Mouse (Mus musculus) forebrain, embryonic 10.5 days (tissue): ENCODE measurements at regions not wholly inside any gene's neighbourhood (a gene's known extent, or its start where the extent isn't known, plus 50 kb on each side); places are given as distances from the start of the nearest gene placed in this dataset.

Experiments
- DNase-seq: peaks from one replicate; pipeline ENCODE4 v3.0.0-alpha.2; 2017; ENCODE audit warnings: low spot score; ENCODE audit errors: extremely low spot score
- H3K27ac ChIP-seq: fragments of 300-500 bp; sonication (generic); 2 replicates; pipeline ENCODE4 v1.5.1; 2016; ENCODE audit warnings: mild to moderate bottlenecking
- H3K27me3 ChIP-seq: fragments of 300-500 bp; sonication (generic); 2 replicates; pipeline ENCODE4 v1.6.1; 2016; ENCODE audit warnings: mild to moderate bottlenecking; ENCODE audit not compliant: poor library complexity, severe bottlenecking
- H3K36me3 ChIP-seq: fragments of 300-500 bp; sonication (generic); replicated peaks from 2 replicates; pipeline ENCODE4 v1.6.1; 2016; ENCODE audit warnings: mild to moderate bottlenecking, moderate library complexity
- H3K4me1 ChIP-seq: fragments of 300-500 bp; sonication (generic); 2 replicates; pipeline ENCODE4 v1.6.1; 2016
- H3K4me3 ChIP-seq: fragments of 300-500 bp; sonication (generic); 2 replicates; pipeline ENCODE4 v1.5.1; 2016; ENCODE audit warnings: mild to moderate bottlenecking, moderate library complexity
- H3K9me3 ChIP-seq: fragments of 300-500 bp; sonication (generic); 2 replicates; pipeline ENCODE4 v1.6.1; 2016; ENCODE audit warnings: mild to moderate bottlenecking, moderate library complexity
- WGBS: fragments of 180-500 bp; shearing (Covaris S2); methylation state at CpG from one replicate; pipeline ENCODE4 v1.1.7; 2016; 5-methylcytosine and 5-hydroxymethylcytosine counted together

DNA sequence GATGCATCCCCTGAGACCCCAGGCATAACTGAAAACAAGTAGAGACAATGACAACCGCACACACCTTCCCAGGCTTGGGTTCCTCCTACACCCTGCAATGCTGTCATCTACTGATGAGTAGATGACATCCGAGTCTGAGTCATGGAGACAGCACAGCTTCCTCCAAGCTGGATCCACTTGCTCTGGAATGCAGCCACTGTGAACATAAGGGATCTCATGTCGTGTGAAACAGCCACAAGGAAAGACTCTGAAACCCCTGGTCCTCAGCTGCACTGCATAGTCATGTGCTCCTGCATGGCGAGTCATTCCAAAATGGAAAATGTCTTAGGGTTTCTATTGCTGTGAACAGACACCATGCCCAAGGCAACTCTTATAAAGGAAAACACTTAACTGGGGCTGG lies 305.2 kb upstream of the Zfp64 start:
- Histone ChIP-seq H3K4me1 (no peaks in the 10 kb centered on the region), H3K36me3 (no peaks in the 10 kb centered on the region), H3K4me3 (no peak overlapping the region), H3K27ac (no peak overlapping the region), H3K9me3 (no peaks in the 10 kb centered on the region), H3K27me3 (no peaks in the 10 kb centered on the region)
- no peak for DNase-seq
- 88% methylated on average over 4 of the region's 4 CpGs for WGBS

GRCm38 (mm10) chr2:169244572-169244971 lies 289.2 kb upstream of the Zfp64 start:
- DNase-seq: no peak
- Histone ChIP-seq H3K27ac (no peak overlapping the region), H3K36me3 (no peaks in the 10 kb centered on the region), H3K4me3 (no peak overlapping the region), H3K4me1 (no peaks in the 10 kb centered on the region), H3K9me3 (0 out of 2 replicates have a peak, but pooled peaks cover 4% of the 10 kb centered on the region), H3K27me3 (no peaks in the 10 kb centered on the region)

DNA sequence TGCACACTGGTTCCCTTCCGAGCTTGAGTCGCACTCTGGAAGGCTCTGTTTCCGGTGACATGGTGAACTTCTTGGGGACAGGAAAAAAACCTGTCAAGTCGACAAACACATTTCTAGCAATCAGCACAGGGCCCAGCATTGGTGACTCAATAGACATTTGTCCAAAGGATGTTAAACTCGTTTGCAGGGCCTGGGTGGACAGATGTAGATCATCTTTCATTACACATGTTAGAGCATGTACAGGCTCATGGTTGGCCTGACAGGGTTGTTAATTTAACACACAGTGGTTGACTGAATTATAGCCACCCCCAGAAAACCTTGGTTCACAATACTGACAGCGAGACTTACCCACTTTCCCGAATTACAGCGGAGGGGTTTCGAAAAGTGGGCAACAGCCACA lies 288.6 kb upstream of the Zfp64 start:
- Histone ChIP-seq H3K9me3 (0 out of 2 replicates have a peak, but pooled peaks cover 4% of the 10 kb centered on the region), H3K27ac (no peak overlapping the region), H3K4me3 (no peak overlapping the region), H3K36me3 (no peaks in the 10 kb centered on the region), H3K4me1 (no peaks in the 10 kb centered on the region), H3K27me3 (no peaks in the 10 kb centered on the region)
- WGBS: 92% methylated on average over 9 of the region's 9 CpGs
- no peak for DNase-seq

DNA sequence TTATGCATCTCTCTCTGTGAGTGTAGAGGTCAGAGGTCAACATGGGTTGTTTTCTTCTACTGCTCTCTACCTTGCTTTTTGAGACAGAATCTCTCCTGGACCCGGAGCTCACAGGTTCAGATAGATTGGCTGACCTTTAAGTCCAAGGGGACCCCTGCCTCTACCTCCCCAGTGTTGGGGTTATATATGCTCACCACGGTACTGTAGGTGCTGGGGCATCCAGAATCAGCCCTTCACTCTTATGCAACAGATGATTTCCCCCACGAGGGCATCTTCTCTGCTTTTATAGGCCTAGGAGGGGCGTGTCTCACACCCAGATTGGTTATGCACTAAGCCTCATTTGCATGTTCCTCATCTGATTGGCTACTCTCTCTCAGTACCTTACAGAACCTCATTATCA lies 282.5 kb upstream of the Zfp64 start:
- Histone ChIP-seq H3K27me3 (no peaks in the 10 kb centered on the region), H3K4me3 (no peak overlapping the region), H3K27ac (no peak overlapping the region), H3K4me1 (no peaks in the 10 kb centered on the region), H3K36me3 (no peaks in the 10 kb centered on the region), H3K9me3 (no peaks in the 10 kb centered on the region)
- DNase-seq: no peak
- 90% methylated on average over 4 of the region's 4 CpGs for WGBS

DNA sequence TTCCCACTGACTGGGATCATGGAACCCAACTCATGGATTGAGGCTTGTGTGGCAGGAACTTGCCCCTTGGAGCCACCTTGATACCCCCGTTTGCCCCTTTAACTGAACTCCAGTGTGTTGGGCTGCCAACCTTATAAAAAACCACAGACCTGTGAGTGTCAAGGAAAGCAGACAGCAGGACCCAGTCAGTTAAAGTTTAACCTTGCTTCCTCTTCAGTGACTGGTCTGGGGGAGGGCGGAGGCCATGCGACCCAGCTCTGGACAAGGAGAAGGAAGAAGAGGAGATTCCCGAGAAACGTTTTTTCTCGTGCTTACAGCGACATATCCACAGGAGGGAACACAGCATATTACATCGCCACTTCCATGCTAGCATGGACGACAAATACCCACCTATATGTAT lies 281.9 kb upstream of the Zfp64 start:
- DNase-seq: no peak
- no peaks in the 10 kb centered on the region for H3K27me3 ChIP-seq
- H3K27ac ChIP-seq: no peak overlapping the region
- no peaks in the 10 kb centered on the region for H3K4me1 ChIP-seq
- WGBS: 94% methylated on average over 9 of the region's 9 CpGs
- H3K36me3 ChIP-seq: no peaks in the 10 kb centered on the region
- no peaks in the 10 kb centered on the region for H3K9me3 ChIP-seq
- no peak overlapping the region for H3K4me3 ChIP-seq

DNA sequence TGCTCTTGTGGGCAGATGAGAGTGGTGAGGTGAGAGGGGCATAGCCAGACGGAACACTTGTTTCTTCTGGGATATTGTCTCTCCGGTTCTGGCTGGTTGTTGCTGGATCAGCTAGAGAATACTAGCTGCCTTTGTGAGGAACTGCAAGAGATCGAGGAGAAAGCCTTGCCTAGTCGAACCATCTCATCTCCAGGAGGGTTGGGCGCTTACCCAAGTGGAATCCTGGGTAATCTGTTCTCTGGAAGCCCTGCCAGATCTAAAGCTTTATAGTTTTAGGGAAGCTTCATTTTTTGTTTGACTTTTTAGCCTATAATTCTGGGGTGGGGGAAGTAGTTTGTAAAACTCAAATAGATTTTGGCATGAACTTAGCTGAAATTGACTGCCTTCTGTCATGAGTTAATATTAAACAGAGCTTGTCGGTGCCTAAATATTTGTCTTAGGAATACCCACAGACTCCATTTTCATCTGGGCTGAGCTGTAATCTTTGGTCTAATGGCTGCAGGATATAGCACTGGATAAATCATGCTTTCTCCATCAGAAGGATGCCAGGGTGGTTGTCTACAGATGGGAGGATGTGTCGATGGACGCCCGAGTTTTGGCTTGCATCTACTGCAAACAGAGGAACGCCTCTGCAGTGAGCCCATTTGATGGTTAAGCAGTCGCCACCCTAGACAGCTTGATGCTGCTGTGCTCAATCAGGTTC lies 279.1 kb upstream of the Zfp64 start:
- H3K36me3 ChIP-seq: no peaks in the 10 kb centered on the region
- DNase-seq: no peak
- no peaks in the 10 kb centered on the region for H3K9me3 ChIP-seq
- H3K27ac ChIP-seq: no peak overlapping the region
- no peak overlapping the region for H3K4me3 ChIP-seq
- H3K27me3 ChIP-seq: no peaks in the 10 kb centered on the region
- no peaks in the 10 kb centered on the region for H3K4me1 ChIP-seq
- WGBS: 92% methylated on average over 11 of the region's 11 CpGs

DNA sequence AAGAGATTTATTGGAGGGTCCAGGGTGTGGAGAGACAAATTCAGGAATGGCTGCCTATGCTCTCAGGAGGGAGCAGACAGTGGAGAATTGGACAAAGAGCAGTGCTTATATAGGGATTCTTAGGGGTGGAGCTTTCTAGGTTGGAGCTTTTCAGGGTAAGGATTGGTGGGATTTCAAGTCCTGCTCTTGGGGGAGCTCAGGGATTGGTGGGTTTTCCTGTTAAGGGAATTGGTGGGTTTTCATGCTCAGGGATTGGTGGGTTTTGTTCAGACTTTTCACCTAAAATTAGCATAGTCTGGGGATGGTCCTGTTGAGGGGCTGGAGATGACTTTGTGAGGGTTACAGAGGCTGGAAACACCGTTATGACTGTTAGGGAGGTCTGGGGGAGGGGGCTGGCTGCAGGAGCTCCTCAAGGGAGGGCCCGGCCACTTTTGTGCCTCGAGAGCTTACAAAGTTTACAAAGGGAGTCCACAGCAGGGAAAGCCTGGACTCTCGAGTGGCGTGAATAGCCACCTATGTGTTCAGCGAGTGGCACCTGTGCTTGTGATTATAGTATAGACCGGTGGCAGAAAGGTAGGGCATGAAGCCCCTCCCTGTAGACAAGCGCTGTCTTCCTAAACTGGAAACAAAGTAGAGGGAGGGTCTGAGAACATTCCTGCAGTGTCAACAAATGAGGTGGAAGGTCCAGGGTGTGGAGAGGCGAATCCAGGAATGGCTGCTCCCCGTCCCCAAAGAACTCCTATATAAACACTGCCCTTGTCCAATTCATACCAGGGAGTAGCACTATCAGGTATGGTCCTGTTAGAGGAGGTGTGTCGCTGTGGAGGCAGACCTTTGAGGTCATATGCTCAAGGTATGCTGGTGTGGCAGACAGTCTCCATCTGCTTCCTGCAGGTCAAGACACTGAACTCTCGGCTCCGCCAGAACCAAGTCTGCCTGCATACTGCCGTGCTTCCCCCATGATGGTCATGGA lies 278.1 kb upstream of the Zfp64 start:
- H3K27ac ChIP-seq: no peak overlapping the region
- H3K27me3 ChIP-seq: no peaks in the 10 kb centered on the region
- no peak for DNase-seq
- no peaks in the 10 kb centered on the region for H3K4me1 ChIP-seq
- H3K9me3 ChIP-seq: no peaks in the 10 kb centered on the region
- no peaks in the 10 kb centered on the region for H3K36me3 ChIP-seq
- no peak overlapping the region for H3K4me3 ChIP-seq
- 82% methylated on average over 14 of the region's 14 CpGs for WGBS

- no peaks in the 10 kb centered on the region for H3K9me3 ChIP-seq
- no peaks in the 10 kb centered on the region for H3K36me3 ChIP-seq
- DNase-seq: no peak
- H3K27ac ChIP-seq: no peak overlapping the region
- no peaks in the 10 kb centered on the region for H3K4me1 ChIP-seq
- H3K27me3 ChIP-seq: no peaks in the 10 kb centered on the region
- H3K4me3 ChIP-seq: no peak overlapping the region
- 93% methylated on average over 8 of the region's 8 CpGs for WGBS
Measured at GRCm38 (mm10) chr2:169222264-169222663, 266.9 kb upstream of the Zfp64 start.

DNA sequence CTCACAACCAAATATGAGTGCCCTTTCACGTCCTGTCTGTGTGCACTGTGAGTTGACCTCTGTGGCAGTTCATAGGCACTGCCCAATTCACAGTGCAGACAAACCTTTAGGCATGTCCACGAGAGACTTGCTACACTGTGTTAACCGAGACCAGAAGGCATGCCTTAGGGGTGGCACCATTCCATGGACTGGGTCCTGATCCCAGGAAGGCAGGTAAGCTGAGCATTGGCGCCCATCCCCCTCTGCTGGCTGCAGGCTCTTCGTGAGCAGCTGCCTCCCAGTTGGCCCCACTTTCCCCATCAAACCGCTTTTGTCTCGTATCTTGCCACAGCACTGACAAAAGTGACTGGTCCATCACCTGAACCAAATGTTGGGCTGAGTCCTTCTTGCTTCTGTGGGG lies 265.8 kb upstream of the Zfp64 start:
- no peak overlapping the region for H3K4me3 ChIP-seq
- H3K36me3 ChIP-seq: no peaks in the 10 kb centered on the region
- 74% methylated on average over 7 of the region's 7 CpGs for WGBS
- DNase-seq: no peak
- H3K4me1 ChIP-seq: no peaks in the 10 kb centered on the region
- no peaks in the 10 kb centered on the region for H3K9me3 ChIP-seq
- H3K27me3 ChIP-seq: no peaks in the 10 kb centered on the region
- H3K27ac ChIP-seq: no peak overlapping the region

GRCm38 (mm10) chr2:169215546-169216043 lies 260.2 kb upstream of the Zfp64 start:
- WGBS: 91% methylated on average over 18 of the region's 18 CpGs
- no peaks in the 10 kb centered on the region for H3K9me3 ChIP-seq
- H3K27ac ChIP-seq: 0 out of 2 replicates have a peak overlapping the region, but pooled peaks have one; percentile 6
- H3K4me3 ChIP-seq: no peak overlapping the region
- H3K27me3 ChIP-seq: no peaks in the 10 kb centered on the region
- H3K4me1 ChIP-seq: peaks cover 30% of the 10 kb centered on the region
- no peaks in the 10 kb centered on the region for H3K36me3 ChIP-seq
- DNase-seq: no peak

DNA sequence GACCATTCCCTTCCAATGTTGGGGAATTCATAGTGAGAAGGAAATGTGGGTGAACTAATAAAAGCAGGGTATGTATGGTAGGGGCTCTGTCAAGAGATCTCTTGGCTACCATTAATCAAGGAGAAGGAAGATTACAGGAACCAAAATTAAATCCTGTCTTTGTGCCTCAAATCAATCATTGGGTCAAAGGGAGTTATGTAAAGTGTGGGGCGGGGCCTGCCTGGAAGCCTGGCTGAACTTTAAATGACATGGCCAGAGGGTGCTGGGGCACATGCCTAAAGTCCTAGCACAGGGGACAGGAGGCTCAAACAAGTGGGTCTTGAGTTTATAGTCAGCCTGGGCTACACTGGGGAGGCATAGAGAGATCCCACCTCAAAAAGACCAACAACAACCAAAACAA lies 259.0 kb upstream of the Zfp64 start:
- no peaks in the 10 kb centered on the region for H3K27me3 ChIP-seq
- no peaks in the 10 kb centered on the region for H3K36me3 ChIP-seq
- peaks cover 30% of the 10 kb centered on the region for H3K4me1 ChIP-seq
- DNase-seq: no peak
- 0 out of 2 replicates have a peak overlapping the region, but pooled peaks have one; percentile 26 for H3K27ac ChIP-seq
- WGBS: 88% methylated on average over 1 of the region's 1 CpGs
- H3K4me3 ChIP-seq: no peak overlapping the region
- no peaks in the 10 kb centered on the region for H3K9me3 ChIP-seq

DNA sequence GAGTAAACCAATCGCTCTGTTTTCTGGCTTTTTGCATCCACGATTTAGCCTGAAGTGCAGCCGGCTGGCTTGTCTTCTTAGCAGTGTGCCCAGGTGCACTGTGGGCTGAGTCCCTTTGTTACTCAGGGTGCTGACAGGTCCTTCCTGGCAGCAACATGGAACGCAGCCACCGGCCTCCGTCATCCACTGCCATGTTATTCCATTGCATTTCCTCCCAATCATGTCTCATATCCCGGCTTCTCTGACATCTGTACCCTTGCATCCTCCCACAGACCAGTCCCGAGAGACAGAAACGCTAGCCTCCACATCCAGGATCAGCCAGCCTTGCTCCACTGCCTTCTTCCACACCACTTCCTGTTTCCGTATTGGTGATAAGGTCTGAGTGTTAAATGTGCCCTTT lies 257.9 kb upstream of the Zfp64 start:
- WGBS: 64% methylated on average over 10 of the region's 10 CpGs
- Histone ChIP-seq H3K27me3 (no peaks in the 10 kb centered on the region), H3K4me3 (no peak overlapping the region), H3K9me3 (peaks cover 7% of the 10 kb centered on the region), H3K27ac (peak overlapping the region; percentile 73), H3K36me3 (no peaks in the 10 kb centered on the region), H3K4me1 (peaks cover 30% of the 10 kb centered on the region)
- no peak for DNase-seq

GRCm38 (mm10) chr2:169212676-169213257 lies 257.4 kb upstream of the Zfp64 start:
- H3K4me3 ChIP-seq: no peak overlapping the region
- peaks cover 7% of the 10 kb centered on the region for H3K9me3 ChIP-seq
- H3K36me3 ChIP-seq: no peaks in the 10 kb centered on the region
- peak overlapping the region; percentile 73 for H3K27ac ChIP-seq
- H3K27me3 ChIP-seq: no peaks in the 10 kb centered on the region
- 17% methylated on average over 3 of the region's 3 CpGs for WGBS
- peak; percentile 17 for DNase-seq
- H3K4me1 ChIP-seq: peaks cover 30% of the 10 kb centered on the region
